Mouse (Mus musculus) splenic B cell, adult 2 months (primary cell): ENCODE measurements around the gene Grm7.

Experiments used
- DNase-seq: peaks from one replicate; pipeline ENCODE4 v3.0.0-alpha.2; 2011; ENCODE audit warnings: low read depth, low spot score
- H3K27me3 ChIP-seq: 2 replicates; pipeline ENCODE4 v1.6.1; 2012; ENCODE audit warnings: mild to moderate bottlenecking, low read length, moderate library complexity, mixed read lengths; ENCODE audit not compliant: control insufficient read depth, poor library complexity, insufficient read depth, severe bottlenecking
- H3K36me3 ChIP-seq: 2 replicates; pipeline ENCODE4 v1.6.1; 2012; ENCODE audit warnings: mild to moderate bottlenecking, low read length, moderate library complexity, mixed read lengths; ENCODE audit not compliant: control insufficient read depth, poor library complexity, insufficient read depth, severe bottlenecking

Grm7 gene

DNA sequence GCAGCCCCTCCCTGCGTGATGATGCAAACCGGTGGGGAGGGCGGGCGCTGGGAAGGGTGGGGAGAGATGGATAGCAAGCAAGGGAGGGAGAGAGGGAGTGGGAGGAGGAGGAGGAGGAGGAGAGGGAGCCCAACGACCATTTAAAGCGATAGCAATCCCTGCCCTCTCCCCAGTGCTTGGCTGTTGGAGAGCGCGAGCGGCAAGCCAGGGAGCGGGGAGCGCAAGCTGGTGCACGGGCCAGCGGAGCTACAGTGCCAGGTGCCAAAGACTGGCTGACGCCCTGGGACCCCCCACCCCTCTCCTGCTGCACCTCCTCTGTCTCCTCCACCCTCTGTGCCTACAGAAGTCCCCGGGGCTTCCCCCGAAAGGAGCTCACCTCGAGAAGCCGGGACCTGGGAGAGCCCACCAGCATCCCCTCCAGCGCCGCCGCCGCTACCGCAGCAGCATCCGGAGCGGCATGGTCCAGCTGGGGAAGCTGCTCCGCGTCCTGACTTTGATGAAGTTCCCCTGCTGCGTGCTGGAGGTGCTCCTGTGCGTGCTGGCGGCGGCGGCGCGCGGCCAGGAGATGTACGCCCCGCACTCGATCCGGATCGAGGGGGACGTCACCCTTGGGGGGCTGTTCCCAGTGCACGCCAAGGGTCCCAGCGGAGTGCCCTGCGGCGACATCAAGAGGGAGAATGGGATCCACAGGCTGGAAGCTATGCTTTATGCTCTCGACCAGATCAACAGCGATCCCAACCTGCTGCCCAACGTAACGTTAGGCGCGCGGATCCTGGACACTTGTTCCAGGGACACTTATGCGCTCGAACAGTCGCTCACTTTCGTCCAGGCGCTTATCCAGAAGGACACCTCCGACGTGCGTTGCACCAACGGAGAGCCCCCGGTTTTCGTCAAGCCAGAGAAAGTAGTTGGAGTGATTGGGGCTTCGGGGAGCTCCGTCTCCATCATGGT, at the start of gene Grm7:
Grm7 (plus strand) TSS at position 171 of the 951 bp plus-strand sequence.
- Histone ChIP-seq H3K27me3 (no peaks in the 10 kb centered on the region), H3K36me3 (no peaks in the 10 kb centered on the region)
- no peak for DNase-seq

DNA sequence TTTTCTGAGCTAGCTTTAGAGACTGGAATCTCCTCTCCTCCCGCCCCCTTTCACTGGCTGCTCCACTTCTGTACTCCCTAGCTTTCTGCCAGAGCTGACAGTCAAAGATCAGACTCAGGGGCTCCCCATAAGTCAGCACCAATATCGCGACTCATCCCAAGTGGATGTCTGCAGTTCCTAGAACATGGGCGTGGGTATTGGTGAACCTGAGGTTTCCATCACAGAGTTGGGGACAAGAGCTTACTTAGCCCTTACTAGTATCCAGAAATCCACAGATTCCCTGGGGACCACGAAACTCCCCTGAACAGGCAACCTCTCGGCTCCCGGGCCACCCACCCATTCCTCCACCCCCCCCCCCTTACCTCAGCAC, 355 bp upstream of the Grm7 start:
- no peaks in the 10 kb centered on the region for H3K27me3 ChIP-seq
- no peak for DNase-seq
- no peaks in the 10 kb centered on the region for H3K36me3 ChIP-seq

- H3K36me3 ChIP-seq: no peaks in the 10 kb centered on the region
- DNase-seq: no peak
- no peaks in the 10 kb centered on the region for H3K27me3 ChIP-seq
Measured at GRCm38 (mm10) chr6:110646901-110647300, 1.5 kb downstream of the Grm7 start.

- DNase-seq: no peak
- H3K36me3 ChIP-seq: no peaks in the 10 kb centered on the region
- no peaks in the 10 kb centered on the region for H3K27me3 ChIP-seq
Measured at GRCm38 (mm10) chr6:110649227-110649626, 3.8 kb downstream of the Grm7 start.

DNA sequence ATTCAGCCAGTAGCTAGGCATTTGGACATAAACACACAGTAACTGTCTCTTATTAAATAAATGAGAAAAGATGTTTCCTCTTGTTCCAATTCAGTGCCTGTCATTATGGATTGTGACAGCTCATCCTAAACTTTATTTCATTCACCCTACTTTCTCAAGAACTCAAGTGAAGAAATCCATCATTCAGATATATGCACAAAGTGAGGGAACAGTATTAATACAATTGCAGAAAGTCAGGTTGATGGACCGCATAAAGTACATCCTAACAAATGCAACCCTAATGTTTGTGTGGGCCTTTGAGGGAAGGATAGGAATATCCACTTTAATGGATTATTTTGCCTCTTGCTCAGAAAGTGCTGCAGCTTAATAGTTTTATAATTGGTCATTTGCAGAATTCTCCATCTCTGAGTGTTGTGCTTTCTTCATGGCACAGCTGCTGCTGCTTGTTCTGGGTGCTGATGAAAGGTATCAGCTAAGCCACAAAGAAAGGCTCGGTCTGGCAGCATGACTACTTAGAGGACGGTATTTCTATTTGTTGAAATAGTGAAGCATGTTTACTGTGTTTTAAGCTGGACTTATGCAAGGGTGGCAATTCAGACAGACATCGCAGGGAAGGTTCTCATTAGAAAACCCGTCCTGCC, 8.1 kb downstream of the Grm7 start:
- Histone ChIP-seq H3K27me3 (no peaks in the 10 kb centered on the region), H3K36me3 (no peaks in the 10 kb centered on the region)
- DNase-seq: no peak

DNA sequence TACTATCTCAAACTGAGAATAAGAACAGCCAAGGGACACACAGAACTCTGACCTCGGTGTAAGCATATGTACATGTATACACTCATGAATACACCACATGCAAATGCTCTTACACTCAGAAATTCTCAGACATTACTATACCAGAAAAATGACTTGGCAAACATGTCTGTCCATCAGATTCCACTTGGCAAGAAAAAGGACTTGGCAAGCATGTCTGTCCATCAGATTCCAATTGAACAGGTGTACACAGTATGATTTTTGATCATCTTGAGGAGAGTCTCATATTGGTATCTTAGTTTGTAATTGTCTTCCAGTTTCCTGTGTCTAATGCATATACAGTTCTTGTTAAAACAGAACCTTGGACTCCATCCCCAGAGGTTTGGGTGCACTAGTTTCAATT, 19.1 kb downstream of the Grm7 start:
- DNase-seq: no peak
- Histone ChIP-seq H3K27me3 (no peaks in the 10 kb centered on the region), H3K36me3 (no peaks in the 10 kb centered on the region)

DNA sequence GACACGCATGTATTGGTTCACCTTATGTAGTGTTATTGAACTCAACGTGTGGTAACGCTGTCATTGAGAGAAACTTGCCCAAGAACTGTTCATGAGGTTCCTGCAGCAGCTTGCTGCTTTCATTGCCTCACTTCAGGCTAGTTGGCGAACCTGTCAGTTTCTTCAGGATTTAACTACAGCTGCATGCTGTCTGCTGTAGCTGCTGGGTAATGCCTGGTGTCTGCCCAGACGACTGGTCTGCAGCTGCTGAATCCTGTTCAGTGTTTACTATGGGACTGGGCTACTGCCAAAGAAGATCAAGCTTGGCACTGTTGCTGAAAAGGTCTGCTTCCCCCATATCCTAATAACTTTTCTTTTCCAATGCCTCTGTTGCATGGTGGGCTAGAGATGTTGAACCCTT, 23.1 kb downstream of the Grm7 start:
- DNase-seq: no peak
- H3K27me3 ChIP-seq: no peaks in the 10 kb centered on the region
- no peaks in the 10 kb centered on the region for H3K36me3 ChIP-seq

- DNase-seq: no peak
- Histone ChIP-seq H3K36me3 (no peaks in the 10 kb centered on the region), H3K27me3 (no peaks in the 10 kb centered on the region)
Measured at GRCm38 (mm10) chr6:110690954-110691353, 45.6 kb downstream of the Grm7 start.

- no peak for DNase-seq
- Histone ChIP-seq H3K27me3 (no peaks in the 10 kb centered on the region), H3K36me3 (no peaks in the 10 kb centered on the region)
Measured at GRCm38 (mm10) chr6:110709763-110710162, 64.4 kb downstream of the Grm7 start.

DNA sequence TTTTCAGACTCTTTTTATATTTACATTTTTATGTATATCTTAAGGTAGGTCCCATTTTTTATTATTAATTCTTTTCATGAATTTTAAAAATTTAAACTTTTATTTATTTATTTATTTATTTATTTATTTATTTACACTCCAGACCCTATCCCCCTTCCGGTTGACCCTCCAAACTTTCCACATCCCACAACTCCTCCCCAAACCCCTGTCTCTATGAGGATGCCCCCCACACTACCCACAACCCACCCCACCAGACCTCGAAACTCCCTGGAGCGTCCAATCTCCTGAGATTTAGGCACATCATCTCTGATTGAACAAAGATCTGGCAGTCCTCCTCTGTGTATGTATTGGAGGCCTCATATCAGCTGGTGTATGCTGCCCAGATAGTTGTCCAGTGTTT, 69.6 kb downstream of the Grm7 start:
- no peak for DNase-seq
- Histone ChIP-seq H3K27me3 (no peaks in the 10 kb centered on the region), H3K36me3 (no peaks in the 10 kb centered on the region)

GRCm38 (mm10) chr6:110723371-110723770, 78.0 kb downstream of the Grm7 start:
- no peak for DNase-seq
- no peaks in the 10 kb centered on the region for H3K36me3 ChIP-seq
- H3K27me3 ChIP-seq: no peaks in the 10 kb centered on the region

DNA sequence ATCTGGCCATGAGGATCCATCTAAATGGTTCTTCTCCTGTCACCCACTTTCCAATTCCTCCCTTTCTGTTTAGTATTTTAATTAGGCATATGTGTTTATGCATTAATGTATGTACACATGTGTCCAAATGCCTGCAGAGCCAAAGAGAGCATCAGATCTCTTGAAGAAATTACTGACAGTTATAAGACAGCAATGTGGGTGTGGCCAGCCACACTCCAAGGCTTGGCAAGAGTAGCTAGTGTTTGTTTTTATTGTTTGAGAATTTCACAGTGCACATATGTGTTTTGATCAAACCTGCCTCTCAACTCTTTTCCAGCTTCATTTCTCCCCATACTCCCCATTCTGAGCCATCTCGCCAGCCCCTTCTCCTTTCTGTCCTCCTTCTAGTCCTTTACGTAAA, 88.5 kb downstream of the Grm7 start:
- DNase-seq: no peak
- Histone ChIP-seq H3K36me3 (no peaks in the 10 kb centered on the region), H3K27me3 (no peaks in the 10 kb centered on the region)

- no peaks in the 10 kb centered on the region for H3K27me3 ChIP-seq
- no peak for DNase-seq
- H3K36me3 ChIP-seq: no peaks in the 10 kb centered on the region
Measured at GRCm38 (mm10) chr6:110743981-110744670, 98.7 kb downstream of the Grm7 start.

DNA sequence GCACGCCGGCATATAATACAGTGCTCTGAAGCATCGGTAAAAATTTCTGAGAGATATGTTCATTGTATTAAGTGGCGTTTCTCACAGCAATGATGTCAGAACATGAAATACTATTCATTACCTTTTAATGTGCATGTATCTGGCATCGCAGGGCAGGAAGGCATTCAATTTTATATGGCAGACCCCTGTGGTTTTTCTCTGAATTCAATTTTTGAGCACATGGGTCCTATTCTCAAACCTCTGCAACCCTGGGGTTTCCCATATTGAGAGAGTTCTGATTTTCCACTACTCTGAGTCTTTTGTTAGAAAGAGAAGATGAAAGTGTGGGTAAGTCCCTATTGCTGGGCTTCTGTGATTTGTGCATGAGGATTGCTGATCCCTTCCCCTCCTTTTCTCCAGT, 110.5 kb downstream of the Grm7 start:
- H3K27me3 ChIP-seq: no peaks in the 10 kb centered on the region
- no peaks in the 10 kb centered on the region for H3K36me3 ChIP-seq
- no peak for DNase-seq

GRCm38 (mm10) chr6:110769588-110769987, 124.2 kb downstream of the Grm7 start:
- no peak for DNase-seq
- H3K27me3 ChIP-seq: no peaks in the 10 kb centered on the region
- H3K36me3 ChIP-seq: no peaks in the 10 kb centered on the region
